Mouse (Mus musculus) cerebellum, postnatal 25 days (tissue): ENCODE measurements at regions not wholly inside any gene's neighbourhood (a gene's known extent, or its start where the extent isn't known, plus 50 kb on each side); places are given as distances from the start of the nearest gene placed in this dataset.
A peak's percentile ranks its signal among the peaks of the same experiment; 100 is the strongest.

Source experiments
- DNase-seq, 2 experiments: peaks; one replicate each; pipeline ENCODE4 v3.0.0; 2021; ENCODE audit warnings: mixed read lengths in 2 of 2

- DNase-seq = no peak
Measured at GRCm38 (mm10) chr3:36743399-36743798, 53.4 kb upstream of the Trpc3 start.

- no peak for DNase-seq
Measured at GRCm38 (mm10) chr3:36754358-36754950, 64.5 kb upstream of the Trpc3 start.

GRCm38 (mm10) chr3:36762065-36762653, 72.2 kb upstream of the Trpc3 start:
- no peak for DNase-seq

DNA sequence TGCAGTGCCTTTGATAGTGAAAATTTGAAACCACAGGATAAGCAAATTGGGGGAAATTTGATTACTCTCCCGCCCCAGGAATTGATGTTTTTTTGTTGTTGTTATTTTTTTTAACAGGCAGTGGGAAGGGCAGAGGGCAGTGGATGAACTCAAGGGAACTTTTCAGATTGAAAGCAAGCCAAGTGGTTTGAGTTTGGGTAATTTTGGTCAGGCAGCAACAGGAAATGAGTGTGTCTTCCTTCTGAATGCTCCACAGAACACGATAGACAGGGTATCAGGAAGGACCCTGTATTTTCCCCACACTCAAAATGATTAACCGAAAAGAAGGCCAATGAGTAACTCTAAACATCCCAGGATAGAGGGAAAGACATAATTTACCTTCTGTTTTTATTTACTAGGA, 72.9 kb upstream of the Trpc3 start:
- DNase-seq = no peak

DNA sequence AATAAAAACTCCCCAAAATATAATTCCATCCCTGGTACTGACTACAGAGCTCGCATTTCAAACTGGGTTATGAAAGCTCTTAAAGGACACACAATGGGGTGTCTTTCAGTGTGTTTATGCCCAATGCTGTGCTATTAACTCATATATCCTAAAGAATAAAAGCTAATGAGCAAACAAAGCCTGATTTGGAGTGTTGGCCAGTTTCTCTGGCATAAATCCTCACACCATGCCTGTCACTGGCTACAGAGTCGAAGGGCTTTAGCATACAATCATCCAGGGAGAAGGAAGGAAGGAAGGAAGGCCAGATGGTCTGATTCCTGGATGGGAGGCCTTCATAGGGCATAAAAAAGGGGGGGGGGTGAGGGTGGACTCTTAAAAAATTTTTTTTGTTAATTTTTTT, 74.8 kb upstream of the Trpc3 start:
- DNase-seq = peak; percentile 18 to 52

DNA sequence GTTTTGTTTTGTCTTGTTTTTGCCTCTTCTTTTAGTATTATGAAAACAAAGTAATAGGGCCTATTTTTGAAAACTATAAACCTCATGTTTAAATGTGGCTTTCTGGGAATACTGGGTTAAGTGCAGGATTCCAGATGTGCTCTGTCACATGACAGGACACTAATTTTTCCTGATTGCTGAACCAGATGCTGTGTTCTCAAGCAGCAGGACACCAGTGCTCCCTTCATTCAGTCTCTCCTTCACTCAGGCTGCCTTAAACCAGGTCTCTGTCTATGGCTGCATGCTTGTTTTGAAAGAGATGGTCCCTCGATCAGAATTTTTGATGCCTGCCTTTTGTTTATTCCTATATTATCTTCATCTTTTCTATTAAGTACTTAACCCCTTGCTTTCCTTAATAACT, 80.1 kb upstream of the Trpc3 start:
- no peak for DNase-seq

DNA sequence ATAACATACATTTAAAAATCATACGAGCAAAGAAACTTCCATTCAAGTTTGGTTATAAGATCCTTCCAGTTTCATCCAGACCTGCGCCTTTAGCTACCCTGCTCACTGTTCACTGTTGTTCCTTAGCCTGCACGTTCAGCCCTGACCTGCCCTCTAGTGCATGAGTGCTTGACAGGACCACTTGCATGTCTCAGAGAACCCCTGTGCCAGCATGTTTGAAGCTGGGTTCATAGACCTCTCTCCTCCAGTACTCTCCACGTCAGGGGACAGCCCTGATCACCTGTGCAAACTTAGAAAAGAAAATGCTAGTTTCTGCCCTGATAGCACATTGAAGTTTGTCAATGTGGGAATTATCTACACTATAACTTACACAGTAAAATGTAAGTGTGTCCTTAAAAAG, 81.0 kb upstream of the Trpc3 start:
- DNase-seq = no peak

DNA sequence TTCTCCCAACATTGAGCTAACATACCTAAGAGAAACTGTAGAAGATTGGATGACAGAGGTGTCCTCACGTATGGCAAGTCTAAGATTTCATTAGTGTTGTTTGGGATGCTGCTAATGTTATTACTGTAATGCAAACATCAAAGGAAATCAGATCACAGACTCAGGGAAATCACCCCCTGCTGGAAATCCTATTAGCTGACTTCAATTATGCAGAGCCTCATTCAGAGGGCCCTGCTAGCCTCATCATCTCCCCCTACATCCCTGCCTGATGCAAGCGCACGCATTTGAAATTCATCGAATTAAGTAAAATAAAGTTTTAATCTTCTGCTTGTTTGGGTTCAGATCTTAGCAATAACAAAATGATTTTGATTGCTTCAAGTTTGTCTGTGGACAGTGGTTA, 84.1 kb upstream of the Trpc3 start:
- no peak for DNase-seq

GRCm38 (mm10) chr3:36778448-36778847, 84.5 kb upstream of the 4932438A13Rik start:
- no peak for DNase-seq

- DNase-seq = no peak
Measured at GRCm38 (mm10) chr3:36786581-36786980, 76.3 kb upstream of the 4932438A13Rik start.

DNA sequence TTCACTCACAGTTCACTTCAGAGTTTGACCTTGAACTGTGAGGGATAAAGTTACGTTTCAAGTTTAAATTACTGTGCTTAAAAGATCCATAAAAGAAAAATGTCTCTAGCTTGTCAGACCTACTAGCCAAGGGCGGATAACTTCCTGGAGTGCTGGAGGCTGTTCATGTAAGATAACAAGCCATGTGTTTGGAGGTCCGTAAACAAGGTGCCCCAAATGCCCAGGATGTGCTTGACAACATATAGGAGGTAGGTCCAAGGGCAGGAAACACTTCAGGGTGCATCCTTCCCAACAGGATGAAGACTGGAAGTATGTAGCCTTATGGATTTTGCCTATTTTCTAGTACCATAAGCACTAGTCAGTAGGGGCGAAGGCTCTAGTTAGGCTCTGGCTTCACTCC, 72.7 kb upstream of the 4932438A13Rik start:
- no peak for DNase-seq

DNA sequence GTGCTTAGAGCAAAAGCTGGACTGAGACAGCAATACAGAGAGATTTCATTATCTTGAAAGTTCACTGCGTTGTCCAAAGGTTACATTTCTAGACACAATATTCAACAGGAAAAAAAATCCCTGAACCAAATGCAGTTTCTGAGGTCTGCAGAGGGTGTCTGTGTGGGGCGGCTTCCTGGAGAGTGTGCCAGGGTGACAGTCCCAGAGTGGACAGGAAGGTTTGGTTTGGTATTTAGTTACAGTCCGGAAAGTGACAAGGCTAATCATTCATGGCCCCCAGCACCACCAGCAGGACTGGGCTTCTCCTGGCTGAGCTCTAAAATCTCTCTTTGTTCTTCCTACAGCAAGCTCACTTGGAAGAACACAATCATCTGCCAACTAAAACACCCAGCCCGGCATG, 65.9 kb upstream of the 4932438A13Rik start:
- DNase-seq = no peak

DNA sequence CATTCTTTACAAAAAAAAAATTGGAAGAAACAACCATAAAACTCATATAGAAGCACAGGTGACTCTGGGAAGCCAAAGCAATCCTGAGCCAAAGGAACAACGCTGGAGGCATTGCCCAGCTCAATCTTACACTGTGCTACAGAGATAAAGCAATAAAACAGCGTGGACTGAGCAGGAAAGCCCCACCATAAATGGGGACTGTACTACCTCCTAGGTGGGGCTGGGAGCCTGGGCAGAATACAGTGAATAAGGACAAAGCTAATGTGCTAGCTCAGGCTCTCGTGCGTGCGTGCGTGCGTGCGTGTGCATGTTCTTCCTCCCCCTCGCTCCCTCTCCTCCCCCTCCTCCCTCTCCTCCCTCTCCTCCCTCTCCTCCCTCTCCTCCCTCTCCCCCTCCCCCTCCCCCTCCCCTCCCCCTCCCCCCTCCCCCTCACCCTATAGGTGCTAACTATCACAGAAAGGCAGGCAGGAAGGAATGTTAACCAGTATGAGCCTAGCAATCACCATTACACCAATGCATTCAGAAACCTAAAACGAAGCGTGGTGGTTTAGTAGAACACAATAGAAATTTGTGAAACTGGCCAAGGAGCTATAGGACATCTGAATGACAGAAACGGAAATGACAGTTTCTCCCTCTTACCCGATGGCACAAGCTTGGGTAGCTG, 64.6 kb upstream of the 4932438A13Rik start:
- no peak for DNase-seq

GRCm38 (mm10) chr3:36810528-36810927, 52.4 kb upstream of the 4932438A13Rik start:
- DNase-seq = no peak
